Mouse (Mus musculus) heart, adult 2 months (tissue): ENCODE data around the gene Atg16l2. TPM values are rescaled to one million over a fixed set of nuclear protein-coding genes. Genes with fewer than 3 reads are reported as not detected.

ENCODE experiments used
- DNase-seq, 2 experiments: peaks; one replicate each; pipeline ENCODE4 v3.0.0; 2021
- H3K27ac ChIP-seq: fragments of 200-600 bp; 2 replicates; pipeline ENCODE4 v1.8.1; 2022
- H3K27me3 ChIP-seq: fragments of 200-500 bp; 2 replicates; pipeline ENCODE4 v1.6.1; 2012; ENCODE audit warnings: mild to moderate bottlenecking, low read length, inconsistent platforms, mixed read lengths; ENCODE audit not compliant: control insufficient read depth, insufficient read depth
- H3K36me3 ChIP-seq: fragments of 200-500 bp; 2 replicates; pipeline ENCODE4 v1.6.1; 2012; ENCODE audit warnings: low read length, inconsistent platforms; ENCODE audit not compliant: control insufficient read depth, insufficient read depth
- H3K4me1 ChIP-seq: fragments of 200-500 bp; 2 replicates; pipeline ENCODE4 v1.6.1; 2011; ENCODE audit warnings: low read length; ENCODE audit not compliant: control insufficient read depth, insufficient read depth
- H3K4me3 ChIP-seq: fragments of 200-600 bp; 2 replicates; pipeline ENCODE4 v1.8.1; 2022
- H3K79me2 ChIP-seq: fragments of 200-500 bp; replicated peaks from 2 replicates; pipeline ENCODE4 v1.6.1; 2012; ENCODE audit warnings: mild to moderate bottlenecking, inconsistent platforms, low read length, moderate library complexity, mixed read lengths; ENCODE audit not compliant: control insufficient read depth, insufficient read depth
- H3K9ac ChIP-seq: fragments of 200-500 bp; 2 replicates; pipeline ENCODE4 v1.6.1; 2012; ENCODE audit warnings: low read depth, mild to moderate bottlenecking, control low read depth, inconsistent platforms, low read length, mixed read lengths
- CTCF ChIP-seq: fragments of 200-600 bp; IDR thresholded peaks from 2 replicates; pipeline ENCODE4 v1.8.1; 2022; ENCODE audit warnings: antibody characterized with exemption, mild to moderate bottlenecking, moderate library complexity
- EP300 ChIP-seq: fragments of 200-500 bp; IDR thresholded peaks from 2 replicates; pipeline ENCODE4 v1.6.1; 2011; ENCODE audit warnings: low read depth, low read length, control low read depth; ENCODE audit not compliant: insufficient read depth
- POLR2A ChIP-seq: fragments of 200-500 bp; IDR thresholded peaks from 2 replicates; pipeline ENCODE4 v1.6.1; 2011; ENCODE audit warnings: mild to moderate bottlenecking, low read depth, low read length, control low read depth; ENCODE audit not compliant: insufficient read depth
- WGBS: fragments of 180-500 bp; shearing (Covaris S2); methylation state at CpG from one replicate; pipeline ENCODE4 v1.1.7; 2018; 5-methylcytosine and 5-hydroxymethylcytosine counted together
- intact Hi-C: fragments of 180-260 bp; cut with DNase I; formaldehyde crosslinking; loops from one replicate; pipeline ENCODE4 v1.15.1; 2025
- polyA plus RNA-seq: library from polyadenylated mRNA; depleted of rRNA; stranded (reverse); fragments of >200 nt; gene quantifications from 2 replicates; pipeline ENCODE4 v1.2.3, GENCODE M21; 2012
- total RNA-seq, 2 experiments: library from RNA; stranded (reverse); gene quantifications; 2 replicates each; pipeline ENCODE4 v1.2.3; 2021

The Atg16l2 gene
- total and polyA plus RNA-seq, 3 experiments: 7.8 to 22.8 (median 8.9) TPM

GRCm38 (mm10) chr7:101313033-101313432, 11.0 kb upstream of the Atg16l2 start:
- Histone ChIP-seq H3K27me3 (no peaks in the 10 kb centered on the region), H3K4me1 (no peaks in the 10 kb centered on the region; the same call in 1 of the 2 replicates), H3K36me3 (no peaks in the 10 kb centered on the region), H3K4me3 (no peak overlapping the region), H3K9ac (no peak overlapping the region), H3K27ac (no peak overlapping the region), H3K79me2 (no peaks in the 10 kb centered on the region)
- intact Hi-C loops: loop anchor here (5.0 kb wide), 1 partner anchor 34 kb away; the partner anchor contains the start of gene Arap1
- no peak for DNase-seq
- WGBS: 84% methylated on average over 3 of the region's 3 CpGs
- no peak for TF ChIP-seq POLR2A
- no peak for TF ChIP-seq CTCF
- no peak for TF ChIP-seq EP300

GRCm38 (mm10) chr7:101311061-101311460, 9.0 kb upstream of the Atg16l2 start:
- no peak for TF ChIP-seq CTCF
- no peak for TF ChIP-seq POLR2A
- TF ChIP-seq EP300: no peak
- WGBS: 22% methylated on average over 2 of the region's 2 CpGs
- Histone ChIP-seq H3K4me3 (peak overlapping the region; percentile 79), H3K4me1 (no peaks in the 10 kb centered on the region; the same call in 1 of the 2 replicates), H3K36me3 (no peaks in the 10 kb centered on the region), H3K27ac (peak overlapping the region; percentile 100), H3K9ac (no peak overlapping the region), H3K27me3 (no peaks in the 10 kb centered on the region), H3K79me2 (no peaks in the 10 kb centered on the region)
- DNase-seq: no peak
- intact Hi-C loops: loop anchor here (1.0 to 5.0 kb wide), 3 partner anchors 36 to 102 kb away; partner anchors contain the start of gene Arap1

- WGBS: under 1% methylated on average over 43 of the region's 43 CpGs
- TF ChIP-seq CTCF (peak; percentile 91), EP300 (peak; percentile 86), POLR2A (peak; percentile 91)
- peak overlapping the region; percentile 89 for H3K9ac ChIP-seq
- intact Hi-C loops: loop anchor here (1.0 to 5.0 kb wide), 3 partner anchors 37 to 102 kb away; partner anchors contain the start of gene Arap1
- peak; percentile 96 to 99 for DNase-seq
- no peaks in the 10 kb centered on the region for H3K27me3 ChIP-seq
- H3K4me3 ChIP-seq: peak overlapping the region; percentile 79
- H3K27ac ChIP-seq: peak overlapping the region; percentile 100
- H3K4me1 ChIP-seq: no peaks in the 10 kb centered on the region; the same call in 1 of the 2 replicates
- H3K36me3 ChIP-seq: no peaks in the 10 kb centered on the region
- H3K79me2 ChIP-seq: no peaks in the 10 kb centered on the region
Measured at GRCm38 (mm10) chr7:101310327-101311028, 8.4 kb upstream of the Atg16l2 start.

- Histone ChIP-seq H3K36me3 (no peaks in the 10 kb centered on the region), H3K9ac (peak overlapping the region; percentile 89), H3K4me1 (no peaks in the 10 kb centered on the region; the same call in 1 of the 2 replicates), H3K79me2 (no peaks in the 10 kb centered on the region), H3K27ac (peak overlapping the region; percentile 100), H3K4me3 (peak overlapping the region; percentile 79; the same call in 1 of the 2 replicates), H3K27me3 (no peaks in the 10 kb centered on the region)
- intact Hi-C loops: loop anchor here (2.0 to 10.0 kb wide), 3 partner anchors 37 to 595 kb away; partner anchors contain the start of genes Arap1, Lamtor1 and Tomt
- TF ChIP-seq CTCF: no peak
- no peak for DNase-seq
- WGBS: 30% methylated on average over 5 of the region's 5 CpGs
Measured at GRCm38 (mm10) chr7:101309985-101310326, 7.9 kb upstream of the Atg16l2 start.

- no peak for DNase-seq
- Histone ChIP-seq H3K4me3 (no peak overlapping the region), H3K79me2 (no peaks in the 10 kb centered on the region), H3K4me1 (no peaks in the 10 kb centered on the region; the same call in 1 of the 2 replicates), H3K27me3 (no peaks in the 10 kb centered on the region), H3K9ac (no peak overlapping the region), H3K36me3 (no peaks in the 10 kb centered on the region), H3K27ac (no peak overlapping the region)
- TF ChIP-seq POLR2A: no peak
- no peak for TF ChIP-seq CTCF
- no peak for TF ChIP-seq EP300
- WGBS: 25% methylated on average over 2 of the region's 2 CpGs
- intact Hi-C loops: loop anchor here (10.0 kb wide), 1 partner anchor 598 kb away; the partner anchor contains the start of genes Lamtor1 and Tomt
Measured at GRCm38 (mm10) chr7:101306841-101307240, 4.8 kb upstream of the Atg16l2 start.

GRCm38 (mm10) chr7:101302691-101303090, 640 bp upstream of the Atg16l2 start:
- WGBS: 27% methylated on average over 7 of the region's 7 CpGs
- Histone ChIP-seq H3K4me3 (peak overlapping the region; percentile 82), H3K9ac (peak overlapping the region; percentile 93; the same call in 1 of the 2 replicates), H3K36me3 (no peaks in the 10 kb centered on the region), H3K27me3 (no peaks in the 10 kb centered on the region), H3K4me1 (peaks cover 2% of the 10 kb centered on the region), H3K27ac (peak overlapping the region; percentile 84), H3K79me2 (no peaks in the 10 kb centered on the region)
- intact Hi-C loops: loop anchor here (10.0 kb wide), 1 partner anchor 602 kb away; the partner anchor contains the start of genes Lamtor1 and Tomt
- TF ChIP-seq CTCF (no peak), POLR2A (no peak), EP300 (no peak)
- no peak for DNase-seq
